Mouse (Mus musculus): ENCODE measurements around the gene Noxo1. TPM values are rescaled to one million over a fixed set of nuclear protein-coding genes. Genes with fewer than 3 reads are reported as not detected.
A peak's percentile ranks its signal among the peaks of the same experiment; 100 is the strongest.
"Not testable (repeated sequence)": the region's sequence is repeated elsewhere in the genome, so short reads cannot be mapped to it uniquely, and the experiment has no call there.

The Noxo1 gene
- total RNA-seq, 2 experiments from 2014 or later: 2.7 to 4.4 TPM

DNA sequence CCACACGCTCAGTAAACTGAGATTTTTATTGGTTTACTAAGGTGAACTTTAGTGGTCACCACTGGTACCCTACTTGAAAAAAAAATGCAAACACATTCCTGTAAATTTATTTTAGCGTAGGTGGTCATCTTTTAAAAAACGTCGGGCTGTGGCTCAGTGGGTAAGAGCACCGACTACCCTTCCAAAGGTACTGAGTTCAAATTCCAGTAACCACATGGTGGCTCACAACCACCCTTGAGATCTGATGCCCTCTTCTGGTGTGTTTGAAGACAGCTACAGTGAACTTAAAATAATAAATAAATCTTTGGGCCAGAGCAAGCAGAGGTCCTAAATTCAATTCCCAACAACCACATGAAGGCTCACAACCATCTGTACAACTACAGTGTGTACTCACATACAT, 22.9 kb downstream of the Noxo1 start:
- DNase-seq (ENCODE audit: low spot score in 2 of 2): not testable (repeated sequence)

DNA sequence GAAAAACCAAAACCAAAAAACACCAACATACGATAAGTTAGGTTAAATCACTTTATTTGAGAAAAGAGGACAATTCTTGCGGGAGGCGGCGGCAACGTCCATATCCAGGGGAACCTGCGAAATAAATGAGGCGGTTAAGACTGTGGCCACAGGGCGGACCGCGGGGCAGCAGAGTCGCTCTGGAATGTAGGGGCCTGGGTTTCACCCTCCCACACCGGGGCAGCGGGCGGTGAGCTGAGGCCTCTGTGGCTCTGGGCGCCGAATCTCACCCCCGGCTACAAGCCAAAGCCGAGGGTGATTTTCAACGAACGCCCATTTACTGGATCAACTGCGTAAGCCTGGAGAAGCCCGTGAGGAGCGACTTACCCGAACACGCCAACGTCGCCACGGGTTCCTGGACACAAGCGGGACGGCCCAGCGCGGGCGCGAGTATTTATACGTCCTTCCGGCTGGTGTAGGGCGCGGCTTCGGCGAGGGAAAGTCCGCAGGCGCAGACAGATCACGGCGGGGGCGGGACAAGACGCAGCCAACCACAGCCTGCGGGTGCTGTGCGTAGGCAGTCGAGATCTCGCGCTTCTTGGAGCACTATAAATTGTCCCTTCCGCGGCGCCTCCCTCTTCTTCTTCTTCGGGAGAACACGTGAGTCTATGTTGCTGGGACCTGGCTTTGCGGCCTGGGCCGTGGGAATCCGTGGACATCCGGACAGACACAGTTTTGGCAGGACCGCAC, 23.6 kb downstream of the Noxo1 start:
- DNase-seq (ENCODE audit: low spot score in 2 of 2): peak; percentile 96 to 99

DNA sequence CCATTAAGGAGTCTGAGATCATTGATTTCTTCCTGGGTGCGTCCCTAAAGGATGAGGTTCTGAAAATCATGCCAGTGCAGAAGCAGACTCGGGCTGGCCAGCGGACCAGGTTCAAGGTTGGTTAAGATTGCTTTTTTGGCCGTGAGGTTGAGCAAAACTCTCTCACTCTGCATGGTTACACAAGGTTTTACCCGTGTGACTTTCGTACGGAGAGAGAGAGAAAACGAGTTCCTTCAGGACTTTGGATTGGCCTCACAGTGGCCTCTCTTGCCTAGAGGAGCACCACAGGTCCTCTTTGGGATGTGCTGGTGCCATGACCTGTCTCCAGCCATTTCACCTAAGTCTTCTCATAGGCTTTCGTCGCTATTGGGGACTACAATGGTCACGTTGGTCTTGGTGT, 24.6 kb downstream of the Noxo1 start:
- DNase-seq (ENCODE audit: low spot score in 2 of 2): not testable (repeated sequence)

DNA sequence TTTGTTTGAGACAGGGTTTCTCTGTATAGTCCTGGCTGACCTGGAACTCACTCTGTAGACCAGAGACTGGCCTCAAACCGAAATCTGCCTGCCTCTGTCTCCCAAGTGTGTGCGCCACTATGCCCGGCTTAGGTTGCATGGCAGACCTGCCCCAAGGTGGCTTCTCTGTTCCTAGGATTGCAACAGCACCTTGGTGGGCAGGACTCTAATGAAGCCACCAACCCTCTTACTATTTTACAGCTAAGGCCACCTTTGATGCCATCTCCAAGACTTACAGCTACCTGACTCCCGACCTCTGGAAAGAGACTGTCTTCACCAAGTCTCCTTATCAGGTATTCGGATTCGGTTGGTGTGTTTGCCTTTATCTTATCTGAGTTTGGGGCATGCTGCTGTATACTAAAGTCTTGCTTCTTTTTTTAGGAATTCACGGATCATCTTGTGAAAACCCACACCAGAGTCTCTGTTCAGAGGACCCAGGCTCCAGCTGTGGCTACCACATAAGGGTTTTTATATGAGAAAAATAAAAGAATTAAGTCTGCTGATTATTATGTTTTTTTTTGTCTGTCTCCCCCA, 25.4 kb downstream of the Noxo1 start:
- not testable (repeated sequence) for DNase-seq (ENCODE audit: low spot score in 2 of 2)

DNA sequence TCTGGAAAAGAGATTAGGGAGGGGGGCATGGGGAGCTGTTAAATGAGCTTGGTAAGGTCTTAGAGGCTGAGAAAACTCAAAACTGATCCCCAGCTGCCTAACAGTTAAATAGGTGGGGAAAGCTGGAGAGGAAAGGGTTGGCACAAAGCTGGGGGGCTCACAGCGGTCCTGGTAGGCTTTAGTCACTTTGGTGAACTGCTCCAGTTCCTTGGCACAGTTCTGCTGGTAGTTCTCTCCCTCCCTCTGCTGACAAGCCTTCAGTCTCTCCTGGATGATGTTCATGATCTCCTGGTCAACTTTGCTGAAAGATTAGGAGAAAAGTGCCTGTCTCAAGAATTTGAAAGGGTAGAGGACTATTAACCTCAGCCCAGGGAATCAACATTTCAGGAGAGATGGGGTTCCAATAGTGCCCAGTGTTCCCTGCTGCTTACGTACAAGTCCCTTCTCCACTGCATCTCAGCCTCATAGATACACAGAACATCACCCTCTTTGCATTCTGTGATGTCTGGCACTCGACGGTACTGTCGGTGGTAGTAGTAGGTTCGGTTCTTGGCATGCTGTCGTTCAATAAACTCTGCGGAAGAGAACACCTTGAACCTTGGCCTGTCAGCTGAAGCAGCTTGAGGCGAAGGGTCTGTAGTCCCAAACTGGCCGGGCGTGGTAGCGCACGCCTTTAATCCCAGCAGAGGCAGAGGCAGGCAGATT, 26.3 kb downstream of the Noxo1 start:
- DNase-seq (ENCODE audit: low spot score in 2 of 2): no peak

DNA sequence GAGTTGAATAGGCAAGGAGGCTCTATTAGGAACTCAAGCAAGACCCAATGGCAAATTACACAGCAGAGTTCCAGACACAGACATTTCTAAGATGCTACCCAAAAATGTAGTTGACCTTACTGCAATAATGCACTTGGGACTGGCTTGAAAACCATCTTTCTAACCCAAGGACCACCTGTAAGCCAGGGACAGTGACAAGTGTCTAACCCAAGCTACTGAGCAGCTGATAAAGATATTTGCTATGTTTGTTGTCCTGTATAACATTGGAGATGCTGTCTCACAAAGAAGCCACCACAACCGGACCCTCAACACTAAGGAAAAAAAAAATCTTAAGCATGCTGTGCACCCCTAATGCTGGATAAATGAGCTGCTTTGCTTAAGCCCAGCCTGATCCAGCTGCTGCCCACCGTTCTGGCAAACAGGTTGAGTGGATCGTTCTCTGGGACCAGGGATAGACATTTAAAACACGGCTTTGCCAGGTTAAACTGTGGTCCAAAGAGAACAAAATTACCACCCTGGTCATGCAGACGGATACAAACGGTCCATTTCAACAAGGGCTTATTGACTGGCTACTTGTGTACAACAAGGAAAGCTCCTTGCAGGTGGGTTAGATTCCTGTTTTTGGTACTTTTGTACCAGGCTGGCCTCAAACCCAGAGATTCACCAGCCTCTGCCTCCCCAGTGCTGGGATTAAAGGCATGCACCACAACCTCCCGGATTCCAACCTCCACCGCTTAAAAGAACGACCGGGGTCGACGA, 27.3 kb downstream of the Noxo1 start:
- DNase-seq (ENCODE audit: low spot score in 2 of 2): no peak

DNA sequence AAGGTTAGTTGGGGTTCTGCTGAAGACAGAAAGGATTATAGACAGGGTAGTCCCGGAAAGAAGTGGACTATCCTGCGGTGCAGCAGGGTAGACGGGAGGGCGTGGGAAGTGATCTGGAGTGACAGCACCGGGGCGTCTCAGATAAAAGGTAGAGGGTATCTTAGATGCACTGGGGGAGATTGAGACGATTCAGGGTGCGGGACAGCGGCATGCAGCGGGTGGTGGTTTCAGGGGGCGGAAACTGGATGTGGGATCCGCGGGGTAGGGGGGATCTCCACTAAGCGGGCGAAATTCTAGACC, 27.8 kb downstream of the Noxo1 start:
- no peak for DNase-seq (ENCODE audit: low spot score in 2 of 2)

DNA sequence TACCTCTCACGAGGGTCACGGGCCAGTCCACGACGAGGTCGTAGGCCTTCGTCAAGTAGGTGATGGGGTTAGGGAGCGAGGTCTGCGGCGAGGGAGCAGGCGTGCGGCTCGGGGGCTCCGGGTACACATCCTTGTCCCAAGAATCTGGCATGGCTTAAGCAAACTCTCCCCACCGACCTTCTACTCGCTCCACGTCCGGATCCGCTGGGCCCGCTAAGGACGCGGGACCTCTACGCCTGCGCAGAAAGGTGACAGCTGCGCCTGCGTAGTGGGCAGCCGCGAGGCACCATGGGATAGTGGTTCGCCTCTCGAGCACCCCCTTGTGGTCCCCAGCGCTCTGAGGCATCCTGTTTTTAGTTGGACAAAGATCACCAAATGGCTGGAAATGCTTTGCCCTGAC, 28.1 kb downstream of the Noxo1 start, which contains the start of gene Ndufb10:
Ndufb10 (minus strand) TSS at position 295 of the 400 bp plus-strand sequence.
- DNase-seq (ENCODE audit: low spot score in 2 of 2): peak; percentile 96 to 97

DNA sequence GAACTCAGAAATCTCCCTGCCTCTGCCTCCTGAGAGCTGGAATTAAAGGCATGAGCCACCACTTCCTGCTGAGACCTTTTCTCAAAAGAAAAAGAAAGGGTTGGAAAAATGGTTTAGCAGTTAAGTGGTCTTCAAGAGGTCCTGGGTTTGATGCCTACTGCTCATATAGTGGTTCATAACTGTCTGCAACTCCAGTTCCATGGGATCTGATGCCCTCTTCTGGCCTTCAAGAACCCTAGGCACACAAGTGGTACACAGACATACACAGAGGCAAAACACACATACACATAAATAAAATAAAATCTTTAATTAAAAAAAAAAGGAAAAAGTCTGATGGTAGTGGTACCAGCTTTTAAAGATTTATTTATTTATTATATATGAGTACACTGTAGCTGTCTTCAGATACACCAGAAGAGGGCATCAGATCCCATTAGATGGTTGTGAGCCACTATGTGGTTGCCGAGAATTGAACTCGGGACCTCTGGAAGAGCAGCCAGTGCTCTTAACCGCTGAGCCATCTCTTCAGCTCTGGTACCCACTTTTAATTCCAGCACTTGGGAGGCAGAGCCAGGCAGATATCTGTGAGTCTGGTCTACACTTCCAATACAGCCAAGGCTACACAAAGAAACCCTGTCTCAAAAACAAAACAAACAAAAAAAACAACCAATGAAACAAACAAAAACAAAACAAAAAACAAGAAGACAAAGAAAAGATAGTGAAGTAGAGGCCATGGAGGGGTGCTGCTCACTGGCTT, 29.8 kb downstream of the Noxo1 start:
- DNase-seq (ENCODE audit: low spot score in 2 of 2): no peak

DNA sequence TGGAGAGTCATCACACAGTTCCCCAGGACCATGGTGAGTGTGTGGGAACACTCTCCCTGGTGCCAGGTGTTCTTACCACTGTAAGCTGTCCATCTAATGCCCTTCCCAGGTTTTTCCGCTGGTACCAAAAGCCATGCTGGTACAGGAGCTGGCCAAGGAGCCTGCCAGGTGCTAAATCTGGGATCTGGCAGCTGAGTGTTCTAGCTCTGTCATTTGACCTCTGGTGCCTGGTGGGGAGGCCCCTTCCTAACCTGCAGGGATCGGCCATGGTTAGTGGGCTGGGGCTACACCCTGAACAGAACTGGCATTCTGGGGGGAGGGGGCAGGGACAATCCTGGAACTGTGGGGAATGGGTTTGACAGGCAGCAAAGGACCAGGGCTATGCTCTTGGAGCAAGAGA, 31.6 kb downstream of the Noxo1 start, which contains the start of gene Rpl3l:
Rpl3l (plus strand) TSS at position 203 of the 400 bp plus-strand sequence.
- DNase-seq (ENCODE audit: low spot score in 2 of 2): no peak

DNA sequence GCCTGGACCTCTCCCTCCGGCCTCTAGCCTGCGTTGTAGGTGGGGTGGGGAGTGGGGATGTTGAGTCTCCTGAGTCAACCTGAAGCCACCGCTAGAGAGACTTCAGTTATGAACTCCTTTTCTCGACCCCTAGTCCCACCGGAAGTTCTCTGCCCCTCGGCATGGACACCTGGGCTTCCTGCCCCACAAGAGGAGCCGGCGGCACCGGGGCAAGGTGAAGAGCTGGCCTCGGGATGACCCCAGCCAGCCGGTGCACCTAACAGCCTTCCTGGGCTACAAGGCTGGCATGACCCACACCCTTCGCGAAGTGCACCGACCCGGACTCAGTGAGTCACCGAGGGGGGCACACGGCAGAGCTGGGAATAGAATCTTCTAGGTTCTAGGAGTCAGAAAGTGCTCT, 32.1 kb downstream of the Noxo1 start:
- no peak for DNase-seq (ENCODE audit: low spot score in 2 of 2)

DNA sequence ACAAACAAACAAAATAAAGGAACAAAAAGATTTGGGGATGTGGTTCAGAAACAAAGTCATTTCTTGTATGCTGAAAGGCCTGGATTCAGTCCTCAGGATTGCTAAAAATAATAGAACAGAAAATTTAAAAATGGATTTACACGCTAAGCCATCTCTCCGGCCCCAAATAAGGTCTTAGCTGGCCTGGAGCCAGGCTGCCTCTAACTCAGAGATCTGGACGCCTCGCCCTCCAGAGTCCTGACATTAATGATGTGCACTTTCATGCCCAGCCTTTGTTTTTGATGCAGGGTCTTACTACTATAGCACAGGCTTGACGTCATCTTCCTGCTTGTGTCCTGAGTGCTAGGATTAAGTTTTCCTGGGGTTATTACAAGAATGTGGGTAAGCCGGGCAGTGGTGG, 33.0 kb downstream of the Noxo1 start:
- DNase-seq (ENCODE audit: low spot score in 2 of 2): no peak

DNA sequence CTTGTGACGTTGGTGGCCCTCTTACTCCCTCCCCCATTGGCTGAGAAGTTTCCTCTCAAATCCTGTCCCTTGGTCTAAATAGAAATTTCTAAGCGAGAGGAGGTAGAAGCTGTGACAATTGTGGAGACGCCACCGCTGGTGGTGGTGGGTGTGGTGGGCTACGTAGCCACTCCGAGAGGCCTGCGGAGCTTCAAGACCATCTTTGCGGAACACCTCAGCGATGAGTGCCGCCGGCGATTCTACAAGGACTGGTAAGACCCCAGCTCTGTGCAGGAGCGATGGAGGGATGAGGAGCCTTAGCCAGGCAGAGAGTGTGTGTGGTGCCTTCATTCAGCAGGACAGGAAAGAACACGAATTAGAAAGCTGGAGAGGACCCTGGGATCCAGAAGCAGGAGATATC, 34.8 kb downstream of the Noxo1 start:
- no peak for DNase-seq (ENCODE audit: low spot score in 2 of 2)

DNA sequence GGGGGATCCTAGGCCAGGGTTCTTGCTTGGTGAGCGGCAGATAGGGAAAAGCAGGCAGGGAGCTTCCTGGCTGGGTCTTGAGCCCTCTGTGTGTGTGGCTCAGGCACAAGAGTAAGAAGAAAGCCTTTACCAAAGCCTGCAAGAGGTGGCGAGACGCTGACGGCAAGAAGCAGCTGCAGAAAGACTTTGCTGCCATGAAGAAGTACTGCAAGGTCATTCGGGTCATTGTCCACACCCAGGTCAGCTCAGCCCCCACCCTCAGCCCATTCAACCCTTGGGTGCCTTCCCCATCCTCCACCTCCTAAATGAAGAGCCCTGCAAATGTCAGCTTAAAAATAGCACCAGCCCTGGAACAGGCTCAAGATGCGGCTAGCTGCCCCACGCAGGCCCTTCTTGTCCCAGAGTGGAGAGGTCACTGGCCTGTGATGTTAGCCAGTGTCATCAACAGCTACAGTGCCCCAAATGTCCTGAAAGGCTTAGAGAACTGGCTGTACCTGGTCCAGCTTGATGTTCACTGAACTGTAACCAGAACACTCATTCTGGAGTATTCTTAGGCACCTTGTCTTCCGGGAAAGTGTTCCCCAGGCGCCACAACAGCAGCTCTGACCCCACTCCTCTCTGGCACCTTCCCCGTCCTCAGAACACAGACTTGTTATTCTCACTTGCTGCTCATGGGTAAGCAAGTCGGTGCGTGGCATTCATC, 36.4 kb downstream of the Noxo1 start:
- DNase-seq (ENCODE audit: low spot score in 2 of 2): no peak

DNA sequence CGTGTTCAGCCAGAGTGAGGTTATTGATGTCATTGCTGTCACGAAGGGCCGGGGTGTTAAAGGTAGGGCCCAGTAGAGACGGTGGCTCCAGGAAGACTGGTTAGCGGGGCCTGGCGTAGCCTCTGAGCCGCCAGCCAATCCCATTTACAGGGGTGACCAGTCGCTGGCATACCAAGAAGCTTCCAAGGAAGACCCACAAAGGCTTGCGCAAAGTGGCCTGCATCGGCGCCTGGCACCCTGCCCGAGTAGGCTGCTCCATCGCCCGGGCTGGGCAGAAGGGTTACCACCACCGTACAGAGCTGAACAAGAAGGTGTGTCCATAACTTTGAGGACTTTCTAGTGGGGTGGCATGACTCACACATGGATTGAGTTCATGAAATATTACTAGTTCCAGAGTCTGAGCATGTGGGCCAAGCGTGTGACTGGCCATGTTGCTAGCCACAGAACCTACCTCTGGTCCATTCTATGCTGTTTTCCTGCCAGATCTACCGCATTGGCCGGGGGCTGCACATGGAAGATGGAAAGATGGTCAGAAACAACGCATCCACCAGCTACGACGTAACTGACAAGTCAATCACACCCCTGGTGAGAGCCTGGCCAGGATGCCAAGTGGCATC, 37.5 kb downstream of the Noxo1 start:
- no peak for DNase-seq (ENCODE audit: low spot score in 2 of 2)

DNA sequence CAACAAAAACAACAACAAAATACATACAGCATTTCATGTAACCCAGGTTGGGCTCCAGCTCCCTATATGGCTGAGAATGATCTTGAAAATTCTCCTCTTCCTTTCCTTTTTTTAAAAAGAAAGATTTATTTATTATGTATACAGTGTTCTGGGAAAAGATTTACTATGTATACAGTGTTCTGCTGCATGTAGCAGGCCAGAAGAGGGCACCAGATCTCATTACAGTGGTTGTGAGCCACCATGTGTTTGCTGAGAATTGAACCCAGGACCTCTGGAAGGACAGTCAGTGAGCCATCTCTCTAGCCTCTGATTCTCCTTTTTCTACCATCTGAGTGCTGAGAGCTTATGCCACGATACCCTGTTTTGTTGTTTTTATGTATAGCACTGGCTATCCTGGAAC, 38.5 kb downstream of the Noxo1 start:
- no peak for DNase-seq (ENCODE audit: low spot score in 2 of 2)

DNA sequence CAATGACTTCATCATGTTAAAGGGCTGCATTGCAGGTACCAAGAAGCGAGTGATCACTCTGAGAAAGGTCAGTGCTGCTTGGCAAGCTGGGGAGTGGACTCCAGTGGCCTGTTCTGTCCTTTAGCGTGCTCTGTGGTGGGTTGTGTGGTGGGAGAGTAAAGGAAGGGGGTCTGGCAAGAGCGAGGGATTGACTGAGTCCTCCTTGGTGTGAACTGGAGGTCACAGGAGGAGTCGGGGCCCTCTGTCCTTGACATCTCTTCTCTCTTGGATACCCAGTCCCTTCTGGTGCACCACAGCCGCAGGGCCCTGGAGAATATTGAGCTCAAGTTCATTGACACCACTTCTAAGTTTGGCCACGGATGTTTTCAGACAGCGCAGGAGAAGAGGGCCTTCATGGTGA, 39.4 kb downstream of the Noxo1 start:
- DNase-seq (ENCODE audit: low spot score in 2 of 2): no peak

DNA sequence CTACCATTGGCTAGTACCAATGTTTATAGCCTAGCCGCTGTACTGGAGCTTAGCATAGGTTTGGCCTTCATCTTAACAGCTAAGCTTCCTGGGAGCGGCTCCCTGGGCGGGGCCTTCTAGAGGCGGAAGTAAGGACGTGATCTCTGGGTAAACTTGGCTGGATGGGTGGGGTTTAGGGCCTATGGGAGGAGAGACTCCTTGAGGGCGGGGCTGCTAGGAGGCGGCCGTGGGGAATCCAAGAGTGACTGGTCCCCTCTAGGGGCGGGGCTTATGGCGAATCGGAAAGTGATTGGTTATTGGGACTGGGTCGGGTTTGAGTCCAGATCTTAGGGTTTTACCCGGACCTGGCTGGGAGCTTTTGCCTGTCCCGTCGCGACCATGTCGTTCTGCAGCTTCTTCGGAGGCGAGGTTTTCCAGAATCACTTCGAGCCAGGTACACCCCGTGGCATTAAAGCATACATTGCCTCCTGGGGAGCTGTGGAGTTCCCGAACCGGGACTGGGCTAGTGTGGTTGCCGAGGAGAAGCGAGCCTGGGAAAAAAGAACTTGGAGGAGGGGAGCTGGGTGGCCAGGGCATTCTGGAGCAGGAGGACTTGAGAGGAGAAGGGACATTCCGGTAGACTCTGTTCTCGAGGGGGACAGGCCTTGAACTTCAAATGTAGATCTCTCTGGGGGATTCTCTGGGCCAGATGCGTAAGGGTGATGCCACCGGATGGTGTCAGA, 40.5 kb downstream of the Noxo1 start, which contains the start of gene Msrb1:
Msrb1 (plus strand) TSS at position 313 of the 722 bp plus-strand sequence.
- peak; percentile 84 to 96 for DNase-seq (ENCODE audit: low spot score in 2 of 2)

DNA sequence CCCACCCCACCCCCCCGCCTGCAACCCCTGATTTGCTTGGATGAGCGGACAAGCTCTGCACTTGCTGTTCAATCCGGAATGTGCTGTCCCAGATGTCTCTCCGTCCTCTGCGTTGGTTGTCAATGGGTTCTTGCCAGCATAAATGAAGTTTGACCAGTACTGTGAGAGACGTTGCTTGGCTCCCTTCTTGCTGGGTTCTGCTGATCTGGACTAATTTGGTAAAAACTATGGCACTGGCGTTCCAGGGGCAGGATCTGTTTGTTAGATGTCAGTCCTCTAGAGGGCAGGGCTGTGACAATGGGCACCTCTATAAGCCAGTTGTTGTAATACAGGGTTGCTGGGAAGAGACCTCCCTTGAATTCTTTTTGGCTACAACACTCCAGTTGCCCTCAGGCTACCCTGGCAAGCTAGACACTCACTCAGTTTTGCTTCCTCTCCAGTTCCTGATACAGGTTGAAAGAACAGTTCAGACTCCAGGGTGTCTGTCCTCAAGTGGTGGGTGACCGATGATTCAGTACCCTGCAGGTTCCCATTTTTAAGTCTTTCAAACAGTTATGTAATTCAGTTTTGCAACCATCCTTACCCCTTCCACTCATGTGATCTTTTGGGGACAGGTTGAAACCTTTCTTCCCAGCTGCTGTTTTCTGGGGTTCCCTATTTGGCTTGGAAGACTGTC, 41.2 kb downstream of the Noxo1 start:
- DNase-seq (ENCODE audit: low spot score in 2 of 2): no peak

Data from layer of hippocampus, postnatal 14 days (tissue).